Mouse (Mus musculus): ENCODE results near the gene Nfatc3.

GRCm38 (mm10) chr8:106115897-106116296 lies 57.3 kb downstream of the Nfatc3 start:
- TF ChIP-seq HCFC1 (IDR thresholded peaks at IDR 0.05; ENCODE audit: borderline replicate concordance, insufficient read depth, low read length) = no peak
- no peak for TF ChIP-seq CHD2 (IDR thresholded peaks at IDR 0.05; ENCODE audit: low read depth, low read length)
- TF ChIP-seq ZC3H11A (IDR thresholded peaks at IDR 0.05; ENCODE audit: borderline replicate concordance, low read depth, low read length) = no peak
